ENCODE assay signal across 12 mouse cellular contexts in genomic region chr16:13921063-13921462, GRCm38 (mm10). TPM values are rescaled to one million over a fixed set of nuclear protein-coding genes. Genes with fewer than 3 reads are reported as not detected.
A peak's percentile ranks its signal among the peaks of the same experiment; 100 is the strongest.
DNase-seq lines count a peak whose midpoint lies in the region; TF ChIP-seq lines count a peak whose summit lies in the region.
"Had no signal": no experiment of that assay in that cellular context is flagged by ENCODE, and none has a peak within 500 bp of the region (broad histone marks: within the 10 kb centered on the region; RNA-seq: fewer than 3 reads in every experiment).

No protein-coding gene starts in this region.

- TF ChIP-seq CTCF in kidney, adult 2 months (conservative IDR thresholded peaks at IDR 0.05; ENCODE audit: insufficient read depth, insufficient read length, low read depth, low read length): peak; percentile 69
- TF ChIP-seq CTCF in thymus, adult 2 months (IDR thresholded peaks at IDR 0.05; ENCODE audit: borderline replicate concordance, control insufficient read depth, extremely low read depth, insufficient read depth, low read length, poor library complexity): no peak

- H3K4me1 ChIP-seq in kidney, adult 2 months (ENCODE audit: control insufficient read depth, insufficient read depth, low read length): 0 out of 2 replicates have a peak, but pooled peaks cover 3% of the 10 kb centered on the region
- no peaks in the 10 kb centered on the region for H3K4me1 ChIP-seq in thymus, adult 2 months (replicated peaks; ENCODE audit: control insufficient read depth, insufficient read depth, low read length)
- H3K4me1 ChIP-seq: lung, embryonic 15.5 days had no signal

- no peaks in the 10 kb centered on the region for H3K36me3 ChIP-seq in kidney, adult 2 months (ENCODE audit: control insufficient read depth, insufficient read depth, low read length)
- H3K36me3 ChIP-seq in thymus, adult 2 months (ENCODE audit: control insufficient read depth, insufficient read depth, low read length): no peaks in the 10 kb centered on the region
- H3K36me3 ChIP-seq: lung, embryonic 15.5 days had no signal

- DNase-seq in kidney, adult 2 months: peak; percentile 45
- DNase-seq in kidney, adult 18-20 months: no peak
- peak; percentile 20 for DNase-seq in thymus, postnatal 4 days
- no peak for DNase-seq in thymus, postnatal 25 days
- DNase-seq in adrenal gland, postnatal 25 days: peak; percentile 7
- no peak for DNase-seq in natural killer cell, adult 2 months (ENCODE audit: low spot score in 2 of 2)
- DNase-seq in thymus, adult 2 months: no peak
- DNase-seq in right cerebral cortex, postnatal 25 days: no peak
- DNase-seq: cerebellum, adult 9-10 months; gastrocnemius, postnatal 36 days had no signal

- no peak overlapping the region for H3K27ac ChIP-seq in kidney, adult 2 months (ENCODE audit: insufficient read depth, low read depth, low read length)
- no peak overlapping the region for H3K27ac ChIP-seq in thymus, adult 2 months (ENCODE audit: control insufficient read depth, insufficient read depth, low read length)
- H3K27ac ChIP-seq: lung, embryonic 15.5 days had no signal

- no peak for TF ChIP-seq POLR2A in kidney, adult 2 months (IDR thresholded peaks at IDR 0.05; ENCODE audit: low read depth, low read length)
- no peak for TF ChIP-seq POLR2A in thymus, adult 2 months (IDR thresholded peaks at IDR 0.05; ENCODE audit: control insufficient read depth, extremely low read depth, insufficient read depth, low read length, poor library complexity)

- H3K4me3 ChIP-seq in kidney, adult 2 months (ENCODE audit: insufficient read depth, low read depth, low read length): no peak overlapping the region
- H3K4me3 ChIP-seq in thymus, adult 2 months (ENCODE audit: control insufficient read depth, insufficient read depth, low read length): no peak overlapping the region
- H3K4me3 ChIP-seq: lung, embryonic 15.5 days; myocyte had no signal

- 90% methylated on average over 6 of the region's 6 CpGs for WGBS in kidney, adult 2 months
- WGBS in thymus, adult 2 months: 94% methylated on average over 6 of the region's 6 CpGs

- no peaks in the 10 kb centered on the region for H3K27me3 ChIP-seq in kidney, adult 2 months (replicated peaks; ENCODE audit: control insufficient read depth, insufficient read depth, low read length)
- no peaks in the 10 kb centered on the region for H3K27me3 ChIP-seq in thymus, adult 2 months (ENCODE audit: control insufficient read depth, insufficient read depth, low read length)
- H3K27me3 ChIP-seq: lung, embryonic 15.5 days had no signal

RNA-seq across cellular contexts. Expression of gene Mpv17l, which starts 18.1 kb away (rescaled TPM):
- polyA plus RNA-seq in kidney, adult 2 months (2012; rRNA removed): 363 and 893 TPM in 2 replicates
- total RNA-seq in adrenal gland, postnatal 25 days (2021): 6.8 and 13.1 TPM in 2 replicates
- polyA plus RNA-seq in thymus, adult 2 months (2012; rRNA removed): 1.2 and 1.4 TPM in 2 replicates

RNA-seq across cellular contexts. Expression of gene Pdxdc1, which starts 18.1 kb away (rescaled TPM):
- polyA plus RNA-seq in kidney, adult 2 months (2012; rRNA removed): 77.3 and 85.4 TPM in 2 replicates
- total RNA-seq in adrenal gland, postnatal 25 days (2021): 84.2 and 86.3 TPM in 2 replicates
- 58.0 and 77.2 TPM in 2 replicates for polyA plus RNA-seq in thymus, adult 2 months (2012; rRNA removed)

Comparison
In these comparisons a context has a peak if more than half of its experiments do, and no peak if none do; other contexts are left out.
1. DNase-seq: peak in kidney, adult 2 months (single experiment), thymus, postnatal 4 days (single experiment) and adrenal gland, postnatal 25 days (single experiment); none in kidney, adult 18-20 months (single experiment), thymus, postnatal 25 days (single experiment), natural killer cell, adult 2 months (0 of 2), thymus, adult 2 months (single experiment) and right cerebral cortex, postnatal 25 days (single experiment).
2. RNA of gene Mpv17l, which starts 18.1 kb away (polyA plus RNA-seq): 363 to 893 TPM in kidney, adult 2 months; 1.2 to 1.4 TPM in thymus, adult 2 months; every median in the first group is over 100 times any median in the second.